Mouse (Mus musculus) heart, embryonic 13.5 days (tissue): ENCODE data around the gene Mtus2. TPM values are rescaled to one million over a fixed set of nuclear protein-coding genes. Genes with fewer than 3 reads are reported as not detected.

Experiments
- ATAC-seq: fragments of 200-750 bp; cut with Nextera tagmentation; 2 replicates; pipeline ENCODE4 v1.8.0; 2017; ENCODE audit warnings: moderate TSS enrichment; ENCODE audit not compliant: insufficient number of reproducible peaks, low FRiP score, low TSS enrichment; ENCODE audit errors: extremely low read depth
- H3K27ac ChIP-seq: fragments of 300-500 bp; sonication (generic); replicated peaks from 2 replicates; pipeline ENCODE4 v1.5.1; 2015; ENCODE audit warnings: moderate library complexity, mild to moderate bottlenecking, inconsistent platforms
- H3K27me3 ChIP-seq: fragments of 300-500 bp; sonication (generic); replicated peaks from 2 replicates; pipeline ENCODE4 v1.6.1; 2015; ENCODE audit warnings: mild to moderate bottlenecking, inconsistent platforms
- H3K36me3 ChIP-seq: fragments of 300-500 bp; sonication (generic); 2 replicates; pipeline ENCODE4 v1.6.1; 2015; ENCODE audit warnings: mild to moderate bottlenecking, inconsistent platforms
- H3K4me1 ChIP-seq: fragments of 300-500 bp; sonication (generic); 2 replicates; pipeline ENCODE4 v1.6.1; 2015; ENCODE audit warnings: inconsistent platforms
- H3K4me2 ChIP-seq: fragments of 300-500 bp; sonication (generic); 2 replicates; pipeline ENCODE4 v1.6.1; 2015; ENCODE audit warnings: inconsistent platforms, mild to moderate bottlenecking, moderate library complexity
- H3K4me3 ChIP-seq: fragments of 300-500 bp; sonication (generic); 2 replicates; pipeline ENCODE4 v1.5.1; 2015; ENCODE audit warnings: moderate library complexity, mild to moderate bottlenecking, inconsistent platforms
- H3K9ac ChIP-seq: fragments of 300-500 bp; sonication (generic); 2 replicates; pipeline ENCODE4 v1.6.1; 2015; ENCODE audit warnings: inconsistent platforms, mild to moderate bottlenecking, moderate library complexity
- H3K9me3 ChIP-seq: fragments of 300-500 bp; sonication (generic); 2 replicates; pipeline ENCODE4 v1.6.1; 2016; ENCODE audit warnings: inconsistent platforms
- WGBS: fragments of 180-500 bp; shearing (Covaris S2); methylation state at CpG from one replicate; pipeline ENCODE4 v1.1.7; 2015; ENCODE audit warnings: mixed read lengths; 5-methylcytosine and 5-hydroxymethylcytosine counted together
- polyA plus RNA-seq: library from polyadenylated mRNA; unstranded; fragments of >200 nt; fragmentation: Nextera tagmentation; extraction: Ambion mirVana; gene quantifications from 2 replicates; pipeline ENCODE4 v1.2.1, GENCODE M21; 2015

The Mtus2 gene
- polyA plus RNA-seq, 1 experiment from 2014 or later, result 102 TPM

DNA sequence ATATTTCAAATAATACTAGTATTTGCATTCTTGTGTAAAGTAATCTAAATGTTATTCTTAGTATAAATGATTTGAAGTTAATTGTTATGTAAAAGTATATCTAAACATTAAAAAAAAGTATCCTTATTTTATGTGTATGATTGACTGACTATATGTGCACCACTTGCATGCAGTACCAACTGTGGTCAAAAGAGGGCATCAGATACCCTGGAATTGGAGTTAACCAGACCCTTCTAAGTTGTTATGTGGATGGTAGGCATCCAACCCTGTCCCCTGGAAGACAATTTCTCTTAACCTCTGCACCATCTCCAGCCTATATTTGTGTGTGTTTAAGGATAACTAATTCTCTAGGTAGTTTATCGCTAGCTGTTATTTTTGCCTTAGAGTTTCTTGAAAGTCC is 126.4 kb downstream of the Mtus2 start:
- peaks cover 5% of the 10 kb centered on the region; the same call in 1 of the 2 replicates for H3K36me3 ChIP-seq
- H3K27me3 ChIP-seq, result no peaks in the 10 kb centered on the region
- no peak overlapping the region for H3K4me3 ChIP-seq
- WGBS, result 97% methylated on average over 1 of the region's 1 CpGs
- H3K9me3 ChIP-seq, result peaks cover 21% of the 10 kb centered on the region
- no peaks in the 10 kb centered on the region for H3K4me1 ChIP-seq
- no peak overlapping the region for H3K9ac ChIP-seq
- H3K4me2 ChIP-seq, result no peak overlapping the region
- no peak for ATAC-seq
- H3K27ac ChIP-seq, result no peak overlapping the region

DNA sequence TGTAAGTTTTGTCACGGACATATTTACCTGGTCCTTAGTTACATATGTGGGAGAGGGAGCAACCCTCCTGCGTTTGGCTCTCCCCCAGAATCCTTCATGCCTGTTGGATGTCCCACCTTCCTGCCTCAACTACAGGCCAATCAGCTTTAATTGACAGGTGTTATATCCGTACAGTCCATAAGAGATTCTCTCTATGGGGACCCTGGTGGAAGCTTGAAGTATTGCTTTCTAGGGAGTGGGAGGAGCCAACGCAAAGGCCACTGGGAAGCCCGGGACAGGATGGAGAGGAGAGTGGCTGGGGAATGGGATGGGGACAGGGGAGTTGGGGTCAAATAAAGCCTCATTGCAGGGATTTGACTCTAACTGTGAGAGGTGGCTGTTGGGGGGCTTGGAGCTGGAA is 127.6 kb downstream of the Mtus2 start:
- Histone ChIP-seq H3K27me3 (no peaks in the 10 kb centered on the region), H3K27ac (no peak overlapping the region), H3K36me3 (peaks cover 5% of the 10 kb centered on the region; the same call in 1 of the 2 replicates), H3K4me3 (no peak overlapping the region), H3K9ac (no peak overlapping the region), H3K4me1 (no peaks in the 10 kb centered on the region), H3K9me3 (peaks cover 25% of the 10 kb centered on the region), H3K4me2 (no peak overlapping the region)
- ATAC-seq, result no peak
- WGBS, result 78% methylated on average over 5 of the region's 5 CpGs

DNA sequence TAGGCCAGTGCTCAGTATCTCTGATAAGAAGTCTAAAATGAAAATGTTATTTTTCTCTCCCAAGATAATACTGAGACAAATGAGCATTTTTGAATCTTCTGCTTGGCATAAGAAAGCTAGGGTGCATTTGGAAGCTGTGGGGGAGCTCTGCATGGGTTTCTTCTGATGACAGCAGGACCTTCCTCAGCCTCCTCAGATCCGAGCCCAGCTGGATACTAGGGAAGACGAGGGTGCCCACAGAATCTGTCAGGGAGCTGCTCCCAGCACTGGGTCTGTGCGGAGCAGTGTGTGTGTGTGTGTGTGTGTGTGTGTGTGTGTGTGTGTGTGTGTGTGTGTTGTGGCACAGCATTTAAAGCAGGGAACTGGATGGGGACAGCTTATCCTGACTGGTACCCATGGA is 130.7 kb downstream of the Mtus2 start:
- Histone ChIP-seq H3K27me3 (0 out of 2 replicates have a peak, but pooled peaks cover 4% of the 10 kb centered on the region), H3K4me3 (no peak overlapping the region), H3K9me3 (peaks cover 12% of the 10 kb centered on the region), H3K4me2 (no peak overlapping the region), H3K9ac (no peak overlapping the region), H3K4me1 (no peaks in the 10 kb centered on the region), H3K36me3 (peaks cover 5% of the 10 kb centered on the region; the same call in 1 of the 2 replicates), H3K27ac (no peak overlapping the region)
- no peak for ATAC-seq
- 56% methylated on average over 3 of the region's 3 CpGs for WGBS

DNA sequence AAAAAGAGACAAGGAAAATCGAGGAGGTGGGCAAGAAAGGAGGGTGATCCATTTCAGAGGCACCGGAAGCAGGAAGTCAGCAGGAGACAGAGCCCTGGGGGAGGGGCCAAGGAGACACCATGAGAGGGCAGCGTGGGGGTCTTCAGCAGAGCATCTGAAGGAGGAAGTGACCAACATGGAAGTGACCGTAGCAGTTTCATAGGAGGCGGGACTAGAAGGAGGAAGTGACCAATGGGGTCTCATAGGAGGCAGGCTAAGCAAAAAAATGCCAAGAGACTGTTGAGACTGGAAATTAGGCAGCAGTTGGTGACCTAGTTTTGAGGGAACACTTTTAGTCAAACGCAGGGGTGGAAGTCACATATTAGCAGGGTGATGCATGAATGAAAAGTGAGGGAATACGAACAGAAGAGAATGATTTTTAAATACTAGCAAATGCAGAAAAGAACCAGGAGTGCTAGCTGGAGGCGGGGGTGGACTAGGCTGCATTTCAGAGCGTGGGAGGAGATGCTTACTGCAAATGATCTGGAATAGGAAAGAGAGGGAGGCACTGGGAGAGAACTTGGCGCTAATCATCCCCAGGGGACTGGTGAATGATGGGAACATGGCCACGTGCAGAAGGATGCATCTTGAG is 133.2 kb downstream of the Mtus2 start:
- Histone ChIP-seq H3K9me3 (peaks cover 5% of the 10 kb centered on the region; the same call in 1 of the 2 replicates), H3K27ac (no peak overlapping the region), H3K4me1 (no peaks in the 10 kb centered on the region), H3K4me2 (no peak overlapping the region), H3K4me3 (no peak overlapping the region), H3K36me3 (no peaks in the 10 kb centered on the region), H3K27me3 (0 out of 2 replicates have a peak, but pooled peaks cover 4% of the 10 kb centered on the region), H3K9ac (no peak overlapping the region)
- no peak for ATAC-seq
- 68% methylated on average over 11 of the region's 11 CpGs for WGBS

DNA sequence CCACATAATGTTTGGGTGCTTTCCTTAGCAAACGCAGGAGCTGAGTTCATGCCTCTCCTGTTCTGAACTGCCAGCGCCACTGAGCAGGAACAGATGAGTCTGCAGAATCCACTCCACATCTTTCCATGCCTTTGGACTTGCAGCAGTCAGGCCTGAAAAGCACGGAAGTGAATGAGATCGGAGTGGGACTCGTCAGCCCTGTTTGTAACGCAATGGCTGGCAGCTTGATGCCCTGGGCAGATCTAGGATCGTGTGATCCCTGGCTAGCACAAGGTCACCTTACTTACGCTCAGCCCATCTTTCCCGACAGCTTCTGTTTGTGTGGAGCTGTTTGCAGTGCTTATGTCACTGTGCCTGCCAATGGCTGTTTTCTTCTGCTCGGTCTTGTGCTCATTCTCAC is 137.5 kb downstream of the Mtus2 start:
- Histone ChIP-seq H3K36me3 (no peaks in the 10 kb centered on the region), H3K4me1 (no peaks in the 10 kb centered on the region), H3K4me3 (no peak overlapping the region), H3K27me3 (0 out of 2 replicates have a peak, but pooled peaks cover 4% of the 10 kb centered on the region), H3K4me2 (peak overlapping the region; percentile 7; the same call in 1 of the 2 replicates), H3K27ac (no peak overlapping the region), H3K9me3 (no peaks in the 10 kb centered on the region), H3K9ac (no peak overlapping the region)
- ATAC-seq, result no peak
- WGBS, result 48% methylated on average over 10 of the region's 10 CpGs

DNA sequence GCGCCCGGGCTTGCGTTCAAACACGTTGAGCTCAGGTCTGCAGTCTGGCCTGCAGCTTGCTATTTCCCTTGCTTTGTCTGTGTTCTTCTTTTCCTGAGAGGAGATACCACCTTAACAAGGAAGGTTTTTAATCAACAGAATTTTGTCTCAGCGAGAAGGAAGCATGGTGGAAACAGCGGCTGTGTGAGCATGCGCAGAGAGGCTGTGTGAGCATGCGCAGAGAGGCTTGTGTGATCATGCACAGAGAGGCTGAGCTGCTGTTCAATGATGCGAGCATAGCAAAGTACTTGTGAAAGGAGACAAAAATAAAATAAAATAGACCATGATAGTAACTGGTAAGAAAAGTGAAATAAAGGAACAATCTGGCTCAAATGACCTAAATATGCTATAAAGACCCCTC is 142.2 kb downstream of the Mtus2 start:
- 85% methylated on average over 9 of the region's 9 CpGs for WGBS
- no peak for ATAC-seq
- Histone ChIP-seq H3K4me1 (no peaks in the 10 kb centered on the region), H3K9me3 (no peaks in the 10 kb centered on the region), H3K27ac (no peak overlapping the region), H3K4me3 (no peak overlapping the region), H3K27me3 (no peaks in the 10 kb centered on the region), H3K4me2 (no peak overlapping the region), H3K9ac (no peak overlapping the region), H3K36me3 (no peaks in the 10 kb centered on the region)

DNA sequence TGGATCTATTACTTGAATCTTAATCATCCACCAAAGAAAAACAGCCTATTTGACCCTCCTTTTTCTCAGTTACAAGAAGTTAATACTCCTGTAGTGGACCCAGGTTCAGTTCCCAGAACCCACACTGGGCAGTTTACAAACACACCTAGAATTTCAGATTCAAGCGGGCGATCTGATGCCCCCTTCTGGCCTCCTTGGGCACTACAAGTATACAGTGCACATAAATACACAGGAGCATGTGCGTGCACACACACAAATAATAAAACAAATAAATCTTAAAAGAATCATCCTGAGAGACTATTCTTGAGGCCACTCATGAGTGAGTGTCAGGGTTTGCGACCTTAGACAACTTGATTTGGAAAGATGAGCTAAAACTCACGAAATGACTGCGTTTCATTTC is 150.2 kb downstream of the Mtus2 start:
- Histone ChIP-seq H3K27me3 (no peaks in the 10 kb centered on the region), H3K9ac (no peak overlapping the region), H3K36me3 (no peaks in the 10 kb centered on the region), H3K4me3 (no peak overlapping the region), H3K9me3 (peaks cover 4% of the 10 kb centered on the region; the same call in 1 of the 2 replicates), H3K4me2 (no peak overlapping the region), H3K4me1 (no peaks in the 10 kb centered on the region), H3K27ac (no peak overlapping the region)
- no peak for ATAC-seq
- 80% methylated on average over 6 of the region's 6 CpGs for WGBS

DNA sequence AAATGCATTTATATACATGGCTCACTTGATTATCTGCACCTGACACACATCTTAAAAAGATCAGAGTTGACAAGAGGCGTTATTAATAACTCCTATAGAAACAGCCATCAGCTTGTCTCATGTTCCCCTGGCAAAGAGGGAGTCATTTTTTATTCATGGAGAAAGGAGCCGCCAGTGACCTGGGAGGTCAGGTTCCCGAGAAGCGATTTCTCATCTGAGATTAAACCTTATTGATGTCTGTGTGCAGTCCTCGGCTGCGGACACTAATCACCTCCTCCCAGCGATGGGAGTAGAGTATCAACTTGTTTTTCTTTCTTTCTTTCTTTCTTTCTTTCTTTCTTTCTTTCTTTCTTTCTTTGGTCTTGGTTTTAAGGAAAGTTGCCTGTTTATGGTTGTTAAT is 150.8 kb downstream of the Mtus2 start:
- Histone ChIP-seq H3K36me3 (no peaks in the 10 kb centered on the region), H3K27ac (no peak overlapping the region), H3K9me3 (peaks cover 4% of the 10 kb centered on the region; the same call in 1 of the 2 replicates), H3K9ac (no peak overlapping the region), H3K4me1 (no peaks in the 10 kb centered on the region), H3K27me3 (no peaks in the 10 kb centered on the region), H3K4me3 (no peak overlapping the region), H3K4me2 (no peak overlapping the region)
- no peak for ATAC-seq
- WGBS, result 58% methylated on average over 7 of the region's 7 CpGs

DNA sequence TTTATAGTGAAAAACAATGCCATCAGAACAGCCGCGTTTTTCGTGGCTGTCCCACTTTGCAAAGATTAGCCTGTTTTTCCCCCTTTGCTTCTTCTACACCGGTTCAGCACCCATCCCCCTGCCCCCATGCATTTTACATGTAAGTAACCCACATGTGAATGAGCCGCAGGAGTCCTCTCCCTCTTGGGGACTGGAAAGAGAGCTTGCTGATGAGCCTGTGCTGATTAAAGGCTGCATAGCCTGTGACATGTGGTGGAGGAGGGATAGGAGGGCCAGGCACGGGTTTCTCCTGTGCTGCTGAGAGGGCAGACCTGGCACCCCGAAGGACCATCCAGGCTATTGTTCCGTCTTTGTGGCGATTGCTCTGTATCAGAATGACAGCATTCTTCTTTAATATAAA is 151.2 kb downstream of the Mtus2 start:
- no peak for ATAC-seq
- H3K4me1 ChIP-seq, result no peaks in the 10 kb centered on the region
- peaks cover 4% of the 10 kb centered on the region; the same call in 1 of the 2 replicates for H3K9me3 ChIP-seq
- H3K27me3 ChIP-seq, result no peaks in the 10 kb centered on the region
- no peak overlapping the region for H3K9ac ChIP-seq
- H3K4me2 ChIP-seq, result no peak overlapping the region
- WGBS, result 49% methylated on average over 9 of the region's 9 CpGs
- no peak overlapping the region for H3K27ac ChIP-seq
- no peaks in the 10 kb centered on the region for H3K36me3 ChIP-seq
- H3K4me3 ChIP-seq, result no peak overlapping the region

DNA sequence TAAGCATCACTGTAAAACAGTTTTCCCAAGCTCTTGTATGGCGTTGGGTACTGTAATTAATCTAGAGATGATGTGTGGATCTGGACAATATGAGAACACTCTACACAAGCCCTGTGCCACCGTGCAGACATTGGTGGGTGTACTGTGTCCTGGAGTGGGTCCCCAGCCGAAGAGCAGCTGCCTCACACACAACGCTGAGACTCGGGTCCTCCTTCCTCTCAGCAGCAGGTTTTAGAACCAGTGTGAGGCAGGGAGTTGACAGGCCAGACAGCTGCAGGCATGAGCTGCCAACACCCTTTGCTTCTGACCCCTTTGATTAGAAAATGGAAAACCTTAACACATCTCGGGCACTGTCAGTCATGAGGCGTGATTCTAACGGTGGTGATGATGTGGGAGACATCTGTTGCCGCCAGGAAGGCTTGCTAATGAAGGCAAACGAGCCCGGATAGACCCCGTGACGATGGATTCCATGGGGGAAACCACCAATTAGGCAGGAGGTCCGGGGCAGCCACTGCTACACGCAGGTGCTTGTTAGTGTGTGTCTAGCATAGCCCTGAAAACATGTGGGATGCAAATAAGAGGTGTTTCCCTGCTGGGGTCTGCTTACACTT is 158.2 kb downstream of the Mtus2 start:
- WGBS, result 42% methylated on average over 15 of the region's 15 CpGs
- H3K9me3 ChIP-seq, result no peaks in the 10 kb centered on the region
- H3K27me3 ChIP-seq, result no peaks in the 10 kb centered on the region
- no peaks in the 10 kb centered on the region for H3K4me1 ChIP-seq
- no peaks in the 10 kb centered on the region for H3K36me3 ChIP-seq
- H3K4me3 ChIP-seq, result no peak overlapping the region
- H3K9ac ChIP-seq, result no peak overlapping the region
- no peak for ATAC-seq
- H3K27ac ChIP-seq, result no peak overlapping the region
- H3K4me2 ChIP-seq, result no peak overlapping the region

DNA sequence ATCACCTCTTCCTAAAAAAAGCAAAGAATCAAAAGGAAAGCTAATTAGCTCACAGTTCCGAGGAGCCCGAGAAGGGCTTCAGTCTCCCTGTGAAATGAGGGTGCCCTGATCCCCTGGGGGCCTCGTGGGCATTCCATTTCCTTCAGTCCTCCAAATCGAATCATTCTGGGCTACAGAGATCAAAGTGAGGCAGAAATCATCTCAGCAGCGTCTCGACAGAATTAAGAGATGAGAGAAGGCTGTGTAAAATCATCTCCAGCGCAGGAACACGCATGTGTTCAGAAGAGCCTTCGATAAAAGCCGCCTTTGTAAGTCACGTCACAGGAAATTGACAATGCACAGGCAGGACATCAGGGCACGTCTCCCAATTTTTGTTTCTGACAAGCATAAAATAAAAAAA is 167.2 kb downstream of the Mtus2 start:
- H3K27ac ChIP-seq, result no peak overlapping the region
- H3K9me3 ChIP-seq, result no peaks in the 10 kb centered on the region
- no peaks in the 10 kb centered on the region for H3K27me3 ChIP-seq
- no peaks in the 10 kb centered on the region for H3K4me1 ChIP-seq
- no peak overlapping the region for H3K4me3 ChIP-seq
- H3K36me3 ChIP-seq, result no peaks in the 10 kb centered on the region
- no peak overlapping the region for H3K4me2 ChIP-seq
- WGBS, result 75% methylated on average over 12 of the region's 12 CpGs
- H3K9ac ChIP-seq, result no peak overlapping the region
- ATAC-seq, result no peak
